Mouse (Mus musculus): ENCODE measurements around the gene Ccnt1. TPM values are rescaled to one million over a fixed set of nuclear protein-coding genes. Genes with fewer than 3 reads are reported as not detected.
A peak's percentile ranks its signal among the peaks of the same experiment; 100 is the strongest.

The Ccnt1 gene
- polyA plus RNA-seq, 1 experiment from 2014 or later, result 20.8 TPM

GRCm38 (mm10) chr15:98569795-98570365, 843 bp downstream of the Ccnt1 start:
- H3K4me3 ChIP-seq (ENCODE audit: low read depth, low read length), result no peak overlapping the region
- H3K27me3 ChIP-seq (ENCODE audit: control insufficient read depth, insufficient read depth, low read length), result no peaks in the 10 kb centered on the region
- H3K9ac ChIP-seq (ENCODE audit: low read length), result no peak overlapping the region
- no peaks in the 10 kb centered on the region for H3K36me3 ChIP-seq (ENCODE audit: control insufficient read depth, insufficient read depth, low read length)
- WGBS, result 69% methylated on average over 4 of the region's 4 CpGs
- H3K9me3 ChIP-seq (ENCODE audit: control insufficient read depth, low read length), result no peaks in the 10 kb centered on the region
- H3K27ac ChIP-seq (replicated peaks), result no peak overlapping the region
- TF ChIP-seq CTCF (IDR thresholded peaks at IDR 0.05; ENCODE audit: low read depth) (no peak), EP300 (optimal IDR thresholded peaks at IDR 0.05) (no peak)
- ATAC-seq (ENCODE audit: low FRiP score, low TSS enrichment), result no peak
- DNase-seq (ENCODE audit: low spot score), result no peak
- no peak overlapping the region for H3K4me2 ChIP-seq (replicated peaks; ENCODE audit: low read depth)
- no peaks in the 10 kb centered on the region for H3K4me1 ChIP-seq (replicated peaks; ENCODE audit: control insufficient read depth, insufficient read depth)

- no peak for TF ChIP-seq EP300 (optimal IDR thresholded peaks at IDR 0.05)
- TF ChIP-seq CTCF (IDR thresholded peaks at IDR 0.05; ENCODE audit: low read depth), result no peak
- Histone ChIP-seq H3K4me3 (ENCODE audit: low read depth, low read length) (no peak overlapping the region), H3K27me3 (ENCODE audit: control insufficient read depth, insufficient read depth, low read length) (no peaks in the 10 kb centered on the region), H3K9me3 (ENCODE audit: control insufficient read depth, low read length) (no peaks in the 10 kb centered on the region), H3K27ac (replicated peaks) (no peak overlapping the region), H3K36me3 (ENCODE audit: control insufficient read depth, insufficient read depth, low read length) (no peaks in the 10 kb centered on the region), H3K4me1 (replicated peaks; ENCODE audit: control insufficient read depth, insufficient read depth) (no peaks in the 10 kb centered on the region), H3K4me2 (replicated peaks; ENCODE audit: low read depth) (peak overlapping the region; percentile 71; the same call in 1 of the 2 replicates), H3K9ac (ENCODE audit: low read length) (peak overlapping the region; percentile 76)
- ATAC-seq (ENCODE audit: low FRiP score, low TSS enrichment) (no peak), DNase-seq (ENCODE audit: low spot score) (no peak)
- 54% methylated on average over 7 of the region's 7 CpGs for WGBS
These were observed 1.5 kb downstream of the Ccnt1 start for GRCm38 (mm10) chr15:98569216-98569615.

GRCm38 (mm10) chr15:98568256-98569033, 2.3 kb downstream of the Ccnt1 start:
- WGBS, result 6% methylated on average over 22 of the region's 22 CpGs
- no peaks in the 10 kb centered on the region for H3K9me3 ChIP-seq (ENCODE audit: control insufficient read depth, low read length)
- peak overlapping the region; percentile 71 for H3K4me2 ChIP-seq (replicated peaks; ENCODE audit: low read depth)
- no peaks in the 10 kb centered on the region for H3K4me1 ChIP-seq (replicated peaks; ENCODE audit: control insufficient read depth, insufficient read depth)
- H3K9ac ChIP-seq (ENCODE audit: low read length), result peak overlapping the region; percentile 76
- no peaks in the 10 kb centered on the region for H3K27me3 ChIP-seq (ENCODE audit: control insufficient read depth, insufficient read depth, low read length)
- H3K4me3 ChIP-seq (ENCODE audit: low read depth, low read length), result peak overlapping the region; percentile 54
- peak overlapping the region; percentile 92 for H3K27ac ChIP-seq (replicated peaks)
- ATAC-seq (ENCODE audit: low FRiP score, low TSS enrichment) (no peak), DNase-seq (ENCODE audit: low spot score) (no peak)
- no peaks in the 10 kb centered on the region for H3K36me3 ChIP-seq (ENCODE audit: control insufficient read depth, insufficient read depth, low read length)
- TF ChIP-seq CTCF (IDR thresholded peaks at IDR 0.05; ENCODE audit: low read depth) (no peak), EP300 (optimal IDR thresholded peaks at IDR 0.05) (no peak)

GRCm38 (mm10) chr15:98567278-98568134, 3.2 kb downstream of the Ccnt1 start:
- under 1% methylated on average over 88 of the region's 88 CpGs for WGBS
- peak overlapping the region; percentile 90 for H3K9ac ChIP-seq (ENCODE audit: low read length)
- peak overlapping the region; percentile 99 for H3K27ac ChIP-seq (replicated peaks)
- H3K4me3 ChIP-seq (ENCODE audit: low read depth, low read length), result peak overlapping the region; percentile 88
- TF ChIP-seq CTCF (IDR thresholded peaks at IDR 0.05; ENCODE audit: low read depth), result peak; percentile 60
- peak; percentile 78 for TF ChIP-seq EP300 (optimal IDR thresholded peaks at IDR 0.05)
- H3K9me3 ChIP-seq (ENCODE audit: control insufficient read depth, low read length), result no peaks in the 10 kb centered on the region
- H3K36me3 ChIP-seq (ENCODE audit: control insufficient read depth, insufficient read depth, low read length), result no peaks in the 10 kb centered on the region
- peak overlapping the region; percentile 71 for H3K4me2 ChIP-seq (replicated peaks; ENCODE audit: low read depth)
- no peaks in the 10 kb centered on the region for H3K4me1 ChIP-seq (replicated peaks; ENCODE audit: control insufficient read depth, insufficient read depth)
- peak; percentile 96 for ATAC-seq (ENCODE audit: low FRiP score, low TSS enrichment)
- peak; percentile 99 for DNase-seq (ENCODE audit: low spot score)
- no peaks in the 10 kb centered on the region for H3K27me3 ChIP-seq (ENCODE audit: control insufficient read depth, insufficient read depth, low read length)

GRCm38 (mm10) chr15:98566973-98567277, 3.8 kb downstream of the Ccnt1 start:
- WGBS, result under 1% methylated on average over 15 of the region's 15 CpGs
- no peaks in the 10 kb centered on the region for H3K27me3 ChIP-seq (ENCODE audit: control insufficient read depth, insufficient read depth, low read length)
- H3K36me3 ChIP-seq (ENCODE audit: control insufficient read depth, insufficient read depth, low read length), result no peaks in the 10 kb centered on the region
- no peak for ATAC-seq (ENCODE audit: low FRiP score, low TSS enrichment)
- no peaks in the 10 kb centered on the region for H3K4me1 ChIP-seq (replicated peaks; ENCODE audit: control insufficient read depth, insufficient read depth)
- peak overlapping the region; percentile 88 for H3K4me3 ChIP-seq (ENCODE audit: low read depth, low read length)
- peak overlapping the region; percentile 90 for H3K9ac ChIP-seq (ENCODE audit: low read length)
- no peak for DNase-seq (ENCODE audit: low spot score)
- no peak for TF ChIP-seq EP300 (optimal IDR thresholded peaks at IDR 0.05)
- no peak for TF ChIP-seq CTCF (IDR thresholded peaks at IDR 0.05; ENCODE audit: low read depth)
- no peaks in the 10 kb centered on the region for H3K9me3 ChIP-seq (ENCODE audit: control insufficient read depth, low read length)
- H3K4me2 ChIP-seq (replicated peaks; ENCODE audit: low read depth), result peak overlapping the region; percentile 63
- peak overlapping the region; percentile 99 for H3K27ac ChIP-seq (replicated peaks)
